Mouse (Mus musculus) limb, embryonic 14.5 days (tissue): ENCODE data around the gene Stab2. TPM values are rescaled to one million over a fixed set of nuclear protein-coding genes. Genes with fewer than 3 reads are reported as not detected.

Experiments
- ATAC-seq: fragments of 200-750 bp; cut with Nextera tagmentation; 2 replicates; pipeline ENCODE4 v1.8.0; 2017; ENCODE audit warnings: low read depth, moderate number of reproducible peaks, moderate TSS enrichment; ENCODE audit not compliant: low FRiP score
- DNase-seq: peaks from one replicate; pipeline ENCODE4 v3.0.0-alpha.2; 2015; ENCODE audit warnings: low spot score
- H3K27ac ChIP-seq: fragments of 300-500 bp; sonication (generic); replicated peaks from 2 replicates; pipeline ENCODE4 v1.5.1; 2014; ENCODE audit warnings: low read depth, mild to moderate bottlenecking, low read length, moderate library complexity, mixed read lengths
- H3K27me3 ChIP-seq: fragments of 300-500 bp; sonication (generic); 2 replicates; pipeline ENCODE4 v1.6.1; 2014; ENCODE audit warnings: low read length, mixed read lengths; ENCODE audit not compliant: control insufficient read depth, insufficient read depth
- H3K36me3 ChIP-seq: fragments of 300-500 bp; sonication (generic); 2 replicates; pipeline ENCODE4 v1.6.1; 2014; ENCODE audit warnings: mild to moderate bottlenecking, low read length, moderate library complexity, mixed read lengths; ENCODE audit not compliant: control insufficient read depth, insufficient read depth
- H3K4me1 ChIP-seq: fragments of 300-500 bp; sonication (generic); 2 replicates; pipeline ENCODE4 v1.6.1; 2014; ENCODE audit warnings: antibody characterized with exemption, low read length, mixed read lengths; ENCODE audit not compliant: control insufficient read depth, insufficient read depth
- H3K4me2 ChIP-seq: fragments of 300-500 bp; sonication (generic); replicated peaks from 2 replicates; pipeline ENCODE4 v1.6.1; 2014; ENCODE audit warnings: low read depth, mild to moderate bottlenecking, low read length, moderate library complexity; ENCODE audit not compliant: severe bottlenecking
- H3K4me3 ChIP-seq: fragments of 300-500 bp; sonication (generic); replicated peaks from 2 replicates; pipeline ENCODE4 v1.5.1; 2014; ENCODE audit warnings: low read length
- H3K9ac ChIP-seq: fragments of 300-500 bp; sonication (generic); 2 replicates; pipeline ENCODE4 v1.6.1; 2014; ENCODE audit warnings: mild to moderate bottlenecking, low read depth, low read length, moderate library complexity; ENCODE audit not compliant: severe bottlenecking
- H3K9me3 ChIP-seq: fragments of 300-500 bp; sonication (generic); 2 replicates; pipeline ENCODE4 v1.6.1; 2016; ENCODE audit warnings: low read length; ENCODE audit not compliant: control insufficient read depth
- POLR2A ChIP-seq: fragments of 200-500 bp; IDR thresholded peaks from 2 replicates; pipeline ENCODE4 v1.8.0; 2012; ENCODE audit warnings: inconsistent platforms, mild to moderate bottlenecking, moderate library complexity, borderline replicate concordance; ENCODE audit not compliant: insufficient read depth, insufficient read length; ENCODE audit errors: extremely low read depth
- WGBS: fragments of 180-500 bp; shearing (Covaris S2); extraction: QIAGEN DNeasy Blood & Tissue Kit; methylation state at CpG from one replicate; pipeline ENCODE4 v1.1.7; 2014; 5-methylcytosine and 5-hydroxymethylcytosine counted together
- polyA plus RNA-seq, 2 experiments: library from polyadenylated mRNA; depleted of rRNA in 1 of 2; stranded (reverse) in 1 of 2; unstranded in 1 of 2; fragments of >200 nt; fragmentation: Nextera tagmentation in 1 of 2; extraction: Ambion mirVana in 1 of 2; gene quantifications; 2 replicates each; pipeline versions ENCODE4 v1.2.1 to v1.2.3; 2012 to 2014

The Stab2 gene
- polyA plus RNA-seq, 2 experiments, result 0.20 to 0.92 TPM

GRCm38 (mm10) chr10:86810000-86810399, 197.8 kb downstream of the Stab2 start:
- 0 out of 2 replicates have a peak, but pooled peaks cover 8% of the 10 kb centered on the region for H3K4me1 ChIP-seq
- H3K9ac ChIP-seq, result no peak overlapping the region
- TF ChIP-seq POLR2A, result no peak
- WGBS, result 81% methylated on average over 9 of the region's 9 CpGs
- no peaks in the 10 kb centered on the region; the same call in 1 of the 2 replicates for H3K36me3 ChIP-seq
- H3K4me2 ChIP-seq, result no peak overlapping the region
- DNase-seq (no peak), ATAC-seq (no peak)
- H3K27ac ChIP-seq, result no peak overlapping the region
- no peak overlapping the region for H3K4me3 ChIP-seq
- no peaks in the 10 kb centered on the region for H3K27me3 ChIP-seq
- no peaks in the 10 kb centered on the region for H3K9me3 ChIP-seq

- no peak for DNase-seq
- no peaks in the 10 kb centered on the region for H3K36me3 ChIP-seq
- H3K27ac ChIP-seq, result no peak overlapping the region
- WGBS, result 76% methylated on average over 15 of the region's 15 CpGs
- 0 out of 2 replicates have a peak, but pooled peaks cover 4% of the 10 kb centered on the region for H3K4me1 ChIP-seq
- no peaks in the 10 kb centered on the region for H3K9me3 ChIP-seq
- H3K27me3 ChIP-seq, result no peaks in the 10 kb centered on the region
- no peak for TF ChIP-seq POLR2A
- H3K9ac ChIP-seq, result no peak overlapping the region
- ATAC-seq, result no peak
- H3K4me3 ChIP-seq, result no peak overlapping the region
- H3K4me2 ChIP-seq, result no peak overlapping the region
Observed at GRCm38 (mm10) chr10:86808013-86808758, 199.6 kb downstream of the Stab2 start.

- H3K4me1 ChIP-seq, result 0 out of 2 replicates have a peak, but pooled peaks cover 4% of the 10 kb centered on the region
- ATAC-seq (no peak), DNase-seq (no peak)
- H3K36me3 ChIP-seq, result no peaks in the 10 kb centered on the region
- no peak overlapping the region for H3K4me3 ChIP-seq
- H3K27ac ChIP-seq, result no peak overlapping the region
- no peak overlapping the region for H3K9ac ChIP-seq
- WGBS, result 85% methylated on average over 1 of the region's 1 CpGs
- H3K27me3 ChIP-seq, result no peaks in the 10 kb centered on the region
- TF ChIP-seq POLR2A, result no peak
- H3K9me3 ChIP-seq, result no peaks in the 10 kb centered on the region
- no peak overlapping the region for H3K4me2 ChIP-seq
Observed at GRCm38 (mm10) chr10:86807362-86807761, 200.5 kb downstream of the Stab2 start.

- no peaks in the 10 kb centered on the region for H3K27me3 ChIP-seq
- ATAC-seq, result no peak
- TF ChIP-seq POLR2A, result no peak
- no peaks in the 10 kb centered on the region for H3K9me3 ChIP-seq
- H3K27ac ChIP-seq, result no peak overlapping the region
- DNase-seq, result no peak
- H3K4me2 ChIP-seq, result no peak overlapping the region
- no peaks in the 10 kb centered on the region for H3K36me3 ChIP-seq
- H3K4me3 ChIP-seq, result no peak overlapping the region
- H3K9ac ChIP-seq, result no peak overlapping the region
- H3K4me1 ChIP-seq, result no peaks in the 10 kb centered on the region
- WGBS, result over 99% methylated on average over 5 of the region's 5 CpGs
Observed at GRCm38 (mm10) chr10:86796073-86796741, 211.6 kb downstream of the Stab2 start.

- H3K4me2 ChIP-seq, result no peak overlapping the region
- no peaks in the 10 kb centered on the region for H3K4me1 ChIP-seq
- ATAC-seq (no peak), DNase-seq (no peak)
- H3K36me3 ChIP-seq, result no peaks in the 10 kb centered on the region
- no peaks in the 10 kb centered on the region for H3K27me3 ChIP-seq
- no peaks in the 10 kb centered on the region for H3K9me3 ChIP-seq
- WGBS, result 83% methylated on average over 9 of the region's 9 CpGs
- H3K9ac ChIP-seq, result no peak overlapping the region
- TF ChIP-seq POLR2A, result no peak
- no peak overlapping the region for H3K4me3 ChIP-seq
- H3K27ac ChIP-seq, result no peak overlapping the region
Observed at GRCm38 (mm10) chr10:86794794-86795535, 212.9 kb downstream of the Stab2 start.
